In the genomic region with DNA sequence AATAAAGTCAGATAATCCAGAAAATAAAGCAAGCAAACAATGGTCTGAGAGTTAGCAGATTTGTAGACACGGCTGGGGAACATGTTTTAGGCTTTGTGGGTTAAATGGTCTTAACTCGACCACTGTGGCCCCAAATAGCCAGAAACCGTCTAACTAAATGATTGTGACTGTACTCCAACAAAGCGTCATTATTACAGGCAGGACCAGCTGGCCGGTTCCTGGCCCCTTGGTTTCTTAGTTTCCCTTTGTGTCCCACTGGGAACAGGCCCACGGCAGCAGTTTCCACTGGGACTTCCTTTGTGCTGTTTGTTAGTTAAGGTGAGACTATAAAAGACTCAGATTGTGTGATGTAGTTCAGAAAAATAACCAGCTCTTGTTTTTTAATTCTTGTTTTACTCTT, we compare ENCODE assay signal across 22 mouse cellular contexts. TPM values are rescaled to one million over a fixed set of nuclear protein-coding genes. Genes with fewer than 3 reads are reported as not detected.
DNase-seq lines count a peak whose midpoint lies in the region; ATAC-seq and TF ChIP-seq lines count a peak whose summit lies in the region.
"Had no signal": no experiment of that assay in that cellular context is flagged by ENCODE, and none has a peak within 500 bp of the region (broad histone marks: within the 10 kb centered on the region; RNA-seq: fewer than 3 reads in every experiment).

No protein-coding gene starts in this region.

- no peaks in the 10 kb centered on the region for H3K9me3 ChIP-seq in hindbrain, embryonic 16.5 days (ENCODE audit: control insufficient read depth, low read length)
- H3K9me3 ChIP-seq: liver, embryonic 13.5 days; lung, embryonic 15.5 days had no signal

- DNase-seq in layer of hippocampus, adult 2 months (ENCODE audit: low spot score in 2 of 2) = no peak
- DNase-seq in layer of hippocampus, adult 18-20 months (ENCODE audit: low spot score in 2 of 2) = no peak
- peak; percentile 61 for DNase-seq in Muller cell, postnatal 12 days (ENCODE audit: inconsistent ontology term)
- peak; percentile 55 for DNase-seq in brain, embryonic 14.5 days (ENCODE audit: low read depth)
- no peak for DNase-seq in spleen, postnatal 10 days (ENCODE audit: low spot score in 2 of 2)
- DNase-seq in T-cell, adult 2 months (ENCODE audit: low spot score) = no peak
- DNase-seq in MN1 (ENCODE audit: low spot score) = no peak
- DNase-seq: adrenal gland, adult 8-10 months; cerebellum, adult 18-20 months; cerebellum, postnatal 25 days; gastrocnemius, adult 2 months; heart, postnatal 10 days; kidney, adult 11 months; layer of hippocampus, postnatal 36 days; liver, embryonic 13.5 days; thymus, adult 18-20 months; thymus, postnatal 4 days had no signal

- WGBS in hindbrain, embryonic 16.5 days = 25% methylated on average over 6 of the region's 6 CpGs

- TF ChIP-seq CTCF in layer of hippocampus, adult 2 months (conservative IDR thresholded peaks at IDR 0.05) = no peak
- TF ChIP-seq CTCF in brain, embryonic 14.5 days (IDR thresholded peaks at IDR 0.05; ENCODE audit: borderline replicate concordance, extremely low read depth, insufficient read depth, insufficient read length) = no peak

- peak overlapping the region; percentile 63 for H3K27ac ChIP-seq in layer of hippocampus, adult 2 months
- 0 out of 2 replicates have a peak overlapping the region, but pooled peaks have one; percentile 17 for H3K27ac ChIP-seq in hindbrain, embryonic 16.5 days (ENCODE audit: low read depth, low read length)
- H3K27ac ChIP-seq: gastrocnemius, adult 2 months; kidney, postnatal 0 days; liver, embryonic 13.5 days; lung, embryonic 15.5 days had no signal

- no peak overlapping the region for H3K4me2 ChIP-seq in hindbrain, embryonic 16.5 days (ENCODE audit: low read length)
- H3K4me2 ChIP-seq: heart, embryonic 11.5 days; liver, embryonic 13.5 days; lung, embryonic 15.5 days; midbrain, embryonic 11.5 days had no signal

- H3K36me3 ChIP-seq in hindbrain, embryonic 16.5 days (ENCODE audit: control insufficient read depth, insufficient read depth, low read length) = peaks cover 24% of the 10 kb centered on the region

- H3K4me3 ChIP-seq in layer of hippocampus, adult 2 months = no peak overlapping the region
- no peak overlapping the region for H3K4me3 ChIP-seq in hindbrain, embryonic 16.5 days (ENCODE audit: low read length)
- H3K4me3 ChIP-seq: gastrocnemius, adult 2 months; liver, embryonic 13.5 days; lung, embryonic 15.5 days had no signal

- peaks cover 12% of the 10 kb centered on the region for H3K4me1 ChIP-seq in hindbrain, embryonic 16.5 days (ENCODE audit: control insufficient read depth, insufficient read depth, low read depth, low read length)

- TF ChIP-seq POLR2A in brain, embryonic 14.5 days (IDR thresholded peaks at IDR 0.05; ENCODE audit: borderline replicate concordance, extremely low read depth, insufficient read depth, insufficient read length, poor library complexity, severe bottlenecking) = no peak

- H3K9ac ChIP-seq in hindbrain, embryonic 16.5 days (ENCODE audit: low read depth, low read length) = no peak overlapping the region
- H3K9ac ChIP-seq: liver, embryonic 13.5 days; lung, embryonic 15.5 days had no signal

- no peak for ATAC-seq in hindbrain, embryonic 16.5 days

- no peaks in the 10 kb centered on the region for H3K27me3 ChIP-seq in hindbrain, embryonic 16.5 days (replicated peaks; ENCODE audit: control insufficient read depth, insufficient read depth, low read length)
- H3K27me3 ChIP-seq: liver, embryonic 13.5 days; lung, embryonic 15.5 days had no signal

RNA-seq across cellular contexts. Expression of gene Enoph1, which starts 18.9 kb away (rescaled TPM):
- 10 to 100 TPM; 50.8 to 51.9 TPM for total RNA-seq in layer of hippocampus, adult 2 months (2021)
- total RNA-seq in layer of hippocampus, adult 18-20 months (2021) = 10 to 100 TPM; 51.9 to 55.3 TPM
- 57.5 and 59.5 TPM in 2 replicates for polyA plus RNA-seq in brain, embryonic 14.5 days (2012; rRNA removed)
- polyA plus RNA-seq in hindbrain, embryonic 16.5 days (2015; fragmentation: Nextera tagmentation; extraction: Ambion mirVana) = 56.9 and 62.2 TPM in 2 replicates

RNA-seq across cellular contexts. Expression of gene Hnrnpdl, which starts 19.3 kb away (rescaled TPM):
- 100 to 1,000 TPM; 203 to 216 TPM for total RNA-seq in layer of hippocampus, adult 2 months (2021)
- 100 to 1,000 TPM; 163 to 166 TPM for total RNA-seq in layer of hippocampus, adult 18-20 months (2021)
- polyA plus RNA-seq in brain, embryonic 14.5 days (2012; rRNA removed) = 454 and 560 TPM in 2 replicates
- 158 and 173 TPM in 2 replicates for polyA plus RNA-seq in hindbrain, embryonic 16.5 days (2015; fragmentation: Nextera tagmentation; extraction: Ambion mirVana)

Comparison
In these comparisons a context has a peak if more than half of its experiments do, and no peak if none do; other contexts are left out.
1. DNase-seq: peak in Muller cell, postnatal 12 days (single experiment) and brain, embryonic 14.5 days (single experiment); none in layer of hippocampus, adult 2 months (0 of 2), layer of hippocampus, adult 18-20 months (0 of 2), spleen, postnatal 10 days (0 of 2), T-cell, adult 2 months (single experiment) and MN1 (single experiment).